Mouse (Mus musculus): ENCODE measurements around the gene Cldn7. TPM values are rescaled to one million over a fixed set of nuclear protein-coding genes. Genes with fewer than 3 reads are reported as not detected.

The Cldn7 gene
- total and polyA plus RNA-seq, 3 experiments, result 0.31 to 0.36 TPM; not detected in 1

- no peaks in the 10 kb centered on the region for H3K9me3 ChIP-seq (replicated peaks; ENCODE audit: insufficient read depth, low read length)
- H3K27ac ChIP-seq (ENCODE audit: control insufficient read depth, low read depth, low read length), result peak overlapping the region; percentile 50
- no peaks in the 10 kb centered on the region for H3K27me3 ChIP-seq (ENCODE audit: control insufficient read depth in 1 of 2, insufficient read depth in 2 of 2, low read length in 2 of 2)
- DNase-seq (ENCODE audit: low read depth, low spot score), result no peak
- H3K4me3 ChIP-seq (ENCODE audit: control insufficient read depth in 1 of 2, insufficient read depth in 1 of 2, low read depth in 2 of 2, low read length in 2 of 2), result peak overlapping the region in 1 of 2 experiments; percentile 73; a peak in 2 of 4 replicates
- peaks cover 10 to 52% of the 10 kb centered on the region in 2 experiments for H3K4me1 ChIP-seq (ENCODE audit: control insufficient read depth in 1 of 2, insufficient read depth in 2 of 2, low read length in 2 of 2)
- H3K36me3 ChIP-seq (ENCODE audit: control insufficient read depth in 1 of 2, insufficient read depth in 2 of 2, low read length in 2 of 2), result peaks cover 22 to 57% of the 10 kb centered on the region in 2 experiments
- H3K79me2 ChIP-seq (ENCODE audit: control insufficient read depth, insufficient read depth, low read length, poor library complexity), result peaks cover 61% of the 10 kb centered on the region
- TF ChIP-seq POLR2AphosphoS2 (IDR thresholded peaks at IDR 0.05; ENCODE audit: low read length) (peak; percentile 40; the same call in 1 of the 2 replicates), ETS1 (IDR thresholded peaks at IDR 0.05; ENCODE audit: low read depth, low read length) (no peak), SIN3A (IDR thresholded peaks at IDR 0.05; ENCODE audit: low read length) (peak; percentile 46; the same call in 1 of the 2 replicates), CHD1 (IDR thresholded peaks at IDR 0.05; ENCODE audit: low read depth, low read length) (0 out of 2 replicates have a peak, but pooled peaks have one; percentile 84)
- peak overlapping the region; percentile 83 for H3K9ac ChIP-seq (ENCODE audit: control insufficient read depth, low read depth, low read length, poor library complexity, severe bottlenecking)
These were observed 46.5 kb upstream of the Cldn7 start for GRCm38 (mm10) chr11:69918118-69918517.

DNA sequence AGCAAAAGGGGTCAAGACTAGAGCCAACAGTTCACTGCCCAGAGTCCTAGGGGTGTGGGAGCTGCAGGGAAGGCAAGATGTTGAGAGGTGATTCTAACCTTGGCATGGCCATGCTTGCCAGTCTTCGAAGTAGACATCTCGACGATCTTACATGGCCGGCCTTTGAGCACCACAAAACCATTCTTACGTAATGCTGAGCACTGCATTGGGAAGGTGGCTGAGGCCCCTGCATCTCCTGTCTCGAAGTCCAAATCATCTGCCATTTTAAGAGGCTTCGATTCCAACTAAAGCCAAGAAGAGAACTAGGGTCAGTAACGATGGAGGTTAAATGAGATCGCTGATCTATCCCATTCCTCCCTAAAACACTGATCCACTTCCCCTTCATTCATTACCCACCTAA lies 45.5 kb upstream of the Cldn7 start:
- Histone ChIP-seq H3K79me2 (ENCODE audit: control insufficient read depth, insufficient read depth, low read length, poor library complexity) (peaks cover 60% of the 10 kb centered on the region), H3K9ac (ENCODE audit: control insufficient read depth, low read depth, low read length, poor library complexity, severe bottlenecking) (peak overlapping the region; percentile 83), H3K27me3 (ENCODE audit: control insufficient read depth in 1 of 2, insufficient read depth in 2 of 2, low read length in 2 of 2) (no peaks in the 10 kb centered on the region), H3K27ac (ENCODE audit: control insufficient read depth, low read depth, low read length) (peak overlapping the region; percentile 15), H3K36me3 (ENCODE audit: control insufficient read depth in 1 of 2, insufficient read depth in 2 of 2, low read length in 2 of 2) (peaks cover 22 to 62% of the 10 kb centered on the region in 2 experiments), H3K4me1 (ENCODE audit: control insufficient read depth in 1 of 2, insufficient read depth in 2 of 2, low read length in 2 of 2) (peaks cover 13 to 48% of the 10 kb centered on the region in 2 experiments), H3K9me3 (replicated peaks; ENCODE audit: insufficient read depth, low read length) (no peaks in the 10 kb centered on the region), H3K4me3 (ENCODE audit: control insufficient read depth in 1 of 2, insufficient read depth in 1 of 2, low read depth in 2 of 2, low read length in 2 of 2) (peak overlapping the region; percentile 73 to 96)
- TF ChIP-seq MAZ (IDR thresholded peaks at IDR 0.05; ENCODE audit: low read depth, low read length) (no peak), CTCF (IDR thresholded peaks at IDR 0.05 in 2 of 3, conservative IDR thresholded peaks at IDR 0.05 in 1 of 3; ENCODE audit: control insufficient read depth in 1 of 3, insufficient read depth in 1 of 3, low read depth in 2 of 3, low read length in 3 of 3, poor library complexity in 1 of 3, severe bottlenecking in 1 of 3) (no peak)
- DNase-seq (ENCODE audit: low read depth, low spot score), result no peak

- Histone ChIP-seq H3K9me3 (replicated peaks; ENCODE audit: insufficient read depth, low read length) (no peaks in the 10 kb centered on the region), H3K4me3 (ENCODE audit: control insufficient read depth in 1 of 2, insufficient read depth in 1 of 2, low read depth in 2 of 2, low read length in 2 of 2) (peak overlapping the region; percentile 73 to 96), H3K36me3 (ENCODE audit: control insufficient read depth in 1 of 2, insufficient read depth in 2 of 2, low read length in 2 of 2) (peaks cover 22 to 61% of the 10 kb centered on the region in 2 experiments), H3K27me3 (ENCODE audit: control insufficient read depth in 1 of 2, insufficient read depth in 2 of 2, low read length in 2 of 2) (no peaks in the 10 kb centered on the region), H3K4me1 (ENCODE audit: control insufficient read depth in 1 of 2, insufficient read depth in 2 of 2, low read length in 2 of 2) (peaks cover 13 to 48% of the 10 kb centered on the region in 2 experiments), H3K79me2 (ENCODE audit: control insufficient read depth, insufficient read depth, low read length, poor library complexity) (peaks cover 52% of the 10 kb centered on the region), H3K9ac (ENCODE audit: control insufficient read depth, low read depth, low read length, poor library complexity, severe bottlenecking) (peak overlapping the region; percentile 83), H3K27ac (ENCODE audit: control insufficient read depth, low read depth, low read length) (peak overlapping the region; percentile 80)
- peak; percentile 96 for DNase-seq (ENCODE audit: low read depth, low spot score)
- TF ChIP-seq ZNF384 (IDR thresholded peaks at IDR 0.05; ENCODE audit: low read depth, low read length) (no peak; the same call in 1 of the 2 replicates), SMC3 (IDR thresholded peaks at IDR 0.05; ENCODE audit: low read depth, low read length) (peak; percentile 15; the same call in 1 of the 2 replicates), USF2 (IDR thresholded peaks at IDR 0.05; ENCODE audit: borderline replicate concordance in 1 of 2, insufficient read depth in 1 of 2, low read depth in 1 of 2, low read length in 2 of 2) (no peak), ZMIZ1 (IDR thresholded peaks at IDR 0.05; ENCODE audit: low read depth, low read length) (peak; percentile 95), E2F4 (IDR thresholded peaks at IDR 0.05; ENCODE audit: borderline replicate concordance, low read depth, low read length) (peak; percentile 87), MYC (IDR thresholded peaks at IDR 0.05; ENCODE audit: low read depth, low read length) (peak; percentile 67; the same call in 1 of the 2 replicates), TCF12 (IDR thresholded peaks at IDR 0.05; ENCODE audit: low read depth, low read length) (peak; percentile 54), MAFK (IDR thresholded peaks at IDR 0.05; ENCODE audit: borderline replicate concordance, low read depth, low read length) (peak; percentile 7; the same call in 1 of the 2 replicates), ELF1 (IDR thresholded peaks at IDR 0.05; ENCODE audit: low read depth, low read length) (peak; percentile 43; the same call in 1 of the 2 replicates), POLR2AphosphoS2 (IDR thresholded peaks at IDR 0.05; ENCODE audit: low read length) (peak; percentile 77), HCFC1 (IDR thresholded peaks at IDR 0.05; ENCODE audit: low read depth, low read length) (peak; percentile 68), POLR2A (IDR thresholded peaks at IDR 0.05; ENCODE audit: control insufficient read depth in 1 of 2, insufficient read depth in 1 of 2, low read depth in 1 of 2, low read length in 2 of 2, poor library complexity in 1 of 2) (peak; percentile 55 to 93; a peak in 3 of 4 replicates), MYB (IDR thresholded peaks at IDR 0.05; ENCODE audit: low read depth, low read length) (peak; percentile 32; the same call in 1 of the 2 replicates), UBTF (IDR thresholded peaks at IDR 0.05; ENCODE audit: borderline replicate concordance, insufficient read depth, low read depth, low read length) (no peak), MXI1 (IDR thresholded peaks at IDR 0.05; ENCODE audit: low read depth, low read length) (peak; percentile 81), GABPA (IDR thresholded peaks at IDR 0.05; ENCODE audit: low read depth, low read length) (no peak), NRF1 (IDR thresholded peaks at IDR 0.05; ENCODE audit: insufficient read depth, low read depth, low read length, poor library complexity, severe bottlenecking) (peak; percentile 11; the same call in 1 of the 2 replicates), ZC3H11A (IDR thresholded peaks at IDR 0.05; ENCODE audit: low read depth, low read length) (no peak)
These were observed 44.8 kb upstream of the Cldn7 start for GRCm38 (mm10) chr11:69919661-69920265.
